Mouse (Mus musculus) frontal cortex, adult 2 months (tissue): ENCODE measurements around the gene Palm. TPM values are rescaled to one million over a fixed set of nuclear protein-coding genes. Genes with fewer than 3 reads are reported as not detected.

ENCODE experiments used
- DNase-seq, 2 experiments: peaks; one replicate each; pipeline ENCODE4 v3.0.0; 2022; ENCODE audit warnings: low spot score in 1 of 2; ENCODE audit errors: extremely low spot score in 1 of 2
- polyA plus RNA-seq: library from polyadenylated mRNA; depleted of rRNA; stranded (reverse); fragments of >200 nt; gene quantifications from 2 replicates; pipeline ENCODE4 v1.2.3, GENCODE M21; 2012

The Palm gene
- polyA plus RNA-seq, 1 experiment: 370 TPM

- no peak for DNase-seq
Observed at GRCm38 (mm10) chr10:79821731-79822130, 28.4 kb downstream of the Palm start.

- DNase-seq: no peak
Observed at GRCm38 (mm10) chr10:79822372-79822771, 29.0 kb downstream of the Palm start.

- no peak for DNase-seq
Observed at GRCm38 (mm10) chr10:79823011-79823410, 29.6 kb downstream of the Palm start.

- DNase-seq: no peak
Observed at GRCm38 (mm10) chr10:79824413-79824812, 31.0 kb downstream of the Palm start.

- no peak for DNase-seq
Observed at GRCm38 (mm10) chr10:79831583-79831982, 38.2 kb downstream of the Palm start.

- no peak for DNase-seq
Observed at GRCm38 (mm10) chr10:79832026-79832785, 38.8 kb downstream of the Palm start.

GRCm38 (mm10) chr10:79832786-79833181 is 39.4 kb downstream of the Palm start:
- DNase-seq: no peak

- peak in 1 of 2 experiments; percentile 85 for DNase-seq
Observed at GRCm38 (mm10) chr10:79834769-79835398, 41.5 kb downstream of the Palm start.

- no peak for DNase-seq
Observed at GRCm38 (mm10) chr10:79836918-79837317, 43.5 kb downstream of the Palm start.

- DNase-seq: no peak
Observed at GRCm38 (mm10) chr10:79838151-79838550, 44.8 kb downstream of the Palm start.

GRCm38 (mm10) chr10:79840091-79840490 is 46.7 kb downstream of the Palm start:
- DNase-seq: no peak

GRCm38 (mm10) chr10:79840644-79841551 is 47.5 kb downstream of the Palm start:
- DNase-seq: peak; percentile 68 to 82

GRCm38 (mm10) chr10:79842322-79842721 is 49.0 kb downstream of the Palm start:
- no peak for DNase-seq

GRCm38 (mm10) chr10:79843476-79843875 is 50.1 kb downstream of the Palm start:
- DNase-seq: no peak

- no peak for DNase-seq
Observed at GRCm38 (mm10) chr10:79846553-79846952, 53.2 kb downstream of the Palm start.

- no peak for DNase-seq
Observed at GRCm38 (mm10) chr10:79849941-79850628, 56.7 kb downstream of the Palm start.

GRCm38 (mm10) chr10:79851653-79852052 is 58.3 kb downstream of the Palm start:
- no peak for DNase-seq

- DNase-seq: no peak
Observed at GRCm38 (mm10) chr10:79852107-79852789, 58.9 kb downstream of the Palm start.

- no peak for DNase-seq
Observed at GRCm38 (mm10) chr10:79852827-79853226, 59.5 kb downstream of the Palm start.

GRCm38 (mm10) chr10:79853392-79853791 is 60.0 kb downstream of the Palm start:
- DNase-seq: peak; percentile 63 to 85
